Mouse (Mus musculus) gastrocnemius, adult 18-20 months (tissue): ENCODE results near the gene Tfeb. TPM values are rescaled to one million over a fixed set of nuclear protein-coding genes. Genes with fewer than 3 reads are reported as not detected.

Experiments
- DNase-seq: peaks from one replicate; pipeline ENCODE4 v3.0.0; 2021; ENCODE audit warnings: low spot score
- total RNA-seq, 2 experiments: library from RNA; stranded (reverse); gene quantifications; 2 replicates each; pipeline ENCODE4 v1.2.3; 2021

Gene Tfeb
- total RNA-seq, 2 experiments from 2014 or later: 93.6 to 108 TPM

DNA sequence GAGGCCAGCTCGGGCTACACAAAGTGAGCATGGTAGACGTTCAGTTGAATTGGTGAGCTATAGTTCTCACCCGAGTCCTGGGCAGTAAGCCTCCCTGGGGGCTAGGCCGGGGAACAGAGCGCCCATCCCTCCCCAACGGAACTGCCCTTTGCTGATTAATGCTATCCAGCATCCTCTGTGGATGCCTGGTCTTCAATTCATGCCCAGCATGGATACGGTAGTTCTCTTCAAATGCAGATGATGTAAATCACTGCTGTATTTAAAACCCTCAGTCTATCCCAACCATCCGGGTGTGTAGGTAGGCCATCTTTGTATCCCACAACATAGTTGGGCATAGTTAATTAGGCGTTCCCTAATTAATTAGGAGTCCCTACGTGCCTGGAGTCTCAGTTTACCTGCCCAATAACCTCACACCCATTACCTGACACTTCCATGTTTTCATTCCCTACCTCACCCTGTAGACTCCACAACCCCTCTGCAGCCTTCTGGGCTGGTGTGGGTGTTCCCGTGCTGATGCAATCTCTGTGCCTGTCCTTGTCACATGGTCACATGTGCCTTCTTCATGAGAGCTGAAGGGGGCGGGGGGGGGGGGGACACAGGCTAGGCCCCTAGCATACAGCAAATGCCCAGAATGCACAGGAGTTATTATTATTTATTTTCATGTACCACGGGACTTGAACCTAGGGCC is 81.4 kb downstream of the Tfeb start:
- DNase-seq: no peak

- DNase-seq: no peak
Measured at GRCm38 (mm10) chr17:47821339-47821738, 84.5 kb downstream of the Tfeb start.

DNA sequence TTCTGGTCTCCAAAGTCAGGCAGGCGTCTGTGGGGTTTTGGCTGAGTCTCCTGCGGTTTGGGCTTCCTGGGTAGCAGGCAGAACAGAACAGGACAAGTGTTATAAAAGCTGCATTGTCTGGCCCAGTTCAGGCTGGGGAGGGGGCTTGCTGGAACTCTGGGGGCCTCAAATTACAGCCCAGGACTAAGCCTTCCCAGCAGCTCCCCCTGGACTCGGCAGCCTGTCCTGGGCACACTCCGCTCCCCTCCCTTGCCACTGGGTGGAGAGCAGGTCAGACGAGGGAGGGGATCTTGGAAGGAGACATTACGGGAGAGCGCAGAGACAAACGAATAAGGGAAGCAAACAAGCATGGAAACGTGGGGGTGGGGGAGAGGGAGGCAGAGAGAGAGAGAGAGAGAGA is 94.3 kb downstream of the Tfeb start:
- no peak for DNase-seq

- DNase-seq: no peak
Measured at GRCm38 (mm10) chr17:47831772-47832171, 94.9 kb downstream of the Tfeb start.

DNA sequence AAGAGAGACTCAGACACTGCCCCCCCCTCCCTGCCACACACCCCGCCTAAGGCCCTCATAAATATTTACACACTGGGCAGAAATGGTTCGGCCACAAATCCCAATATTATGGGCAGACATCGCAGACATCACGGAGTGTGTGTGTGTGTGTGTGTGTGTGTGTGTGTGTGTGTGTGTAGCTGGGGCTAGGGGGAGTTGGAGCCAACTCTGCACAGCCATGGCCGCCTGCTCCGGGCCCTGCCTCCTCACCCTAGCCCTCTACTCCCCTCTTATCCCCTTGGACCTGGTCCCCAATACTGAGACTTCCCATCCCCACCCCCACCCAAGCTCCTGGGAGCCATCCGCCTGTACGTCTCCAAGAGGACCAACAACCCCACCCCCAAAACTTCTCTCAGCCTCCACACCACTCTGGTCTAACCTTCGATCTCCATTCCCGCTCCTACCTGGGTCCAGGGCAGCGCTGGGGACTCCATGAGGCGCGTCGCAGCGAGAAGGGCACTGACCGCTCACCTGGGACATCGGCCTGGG is 95.7 kb downstream of the Tfeb start:
- DNase-seq: no peak

DNA sequence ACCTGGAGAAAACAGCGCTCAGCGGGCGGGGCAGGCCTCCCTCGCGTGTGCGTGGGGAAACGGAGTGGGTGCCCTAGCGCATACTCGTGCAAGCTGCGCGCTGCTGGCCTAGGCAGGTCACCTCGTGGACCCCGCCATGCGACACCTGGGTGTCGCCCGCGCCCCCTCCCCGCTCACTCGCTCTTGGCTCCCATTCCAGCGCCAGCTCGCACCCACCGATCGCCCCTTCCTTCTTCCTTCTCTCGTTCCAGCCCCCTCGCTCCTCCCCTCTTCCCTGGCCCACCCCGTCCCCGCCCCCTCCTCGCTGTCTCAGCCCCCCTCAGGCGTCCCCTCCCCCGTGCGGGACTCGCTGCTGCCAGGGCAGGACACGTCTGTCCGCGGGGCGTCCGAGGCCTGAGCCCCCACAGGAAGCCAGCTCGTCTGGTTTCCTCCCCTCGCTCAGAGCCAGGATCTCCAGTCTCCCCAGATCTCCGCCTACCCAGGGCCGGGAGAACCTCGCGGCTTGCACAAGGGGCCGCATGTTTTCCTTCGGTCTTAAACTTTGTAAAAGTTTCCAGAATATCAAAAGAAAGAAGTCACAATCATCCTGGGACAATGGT is 96.3 kb downstream of the Tfeb start:
- DNase-seq: no peak

- no peak for DNase-seq
Measured at GRCm38 (mm10) chr17:47833628-47834481, 97.0 kb downstream of the Tfeb start.

GRCm38 (mm10) chr17:47834482-47834767 is 97.6 kb downstream of the Tfeb start, which contains the start of gene Mdfi:
Gene Mdfi (minus strand): TSS chr17:47834691.
- no peak for DNase-seq

- no peak for DNase-seq
Measured at GRCm38 (mm10) chr17:47837808-47838207, 101.0 kb downstream of the Tfeb start.

DNA sequence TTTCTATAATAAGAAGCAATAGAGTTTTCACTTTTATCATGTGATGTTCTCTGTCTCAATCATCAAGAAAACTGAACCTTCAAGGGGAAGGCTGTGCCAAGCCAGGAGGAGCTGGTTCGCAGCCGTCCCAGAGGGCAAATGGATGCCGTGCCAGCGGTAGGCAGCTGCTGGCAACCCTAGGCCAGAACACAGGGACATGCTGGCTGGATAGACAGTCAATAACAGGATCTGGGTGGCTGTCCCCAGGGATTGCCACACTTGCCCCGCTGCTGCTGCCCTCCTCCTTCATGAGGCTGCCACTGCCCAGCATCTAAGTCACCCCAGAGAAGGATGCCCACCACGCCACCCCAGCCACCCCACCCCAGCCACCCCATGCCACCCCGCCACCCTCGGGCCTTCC is 104.7 kb downstream of the Tfeb start:
- DNase-seq: peak; percentile 48

Other genes starting within 250 kb of the Tfeb start
- 10 to 100 TPM in 1 of 2 experiments, 1 to 10 TPM in 1; 9.2 to 12.1 TPM for gene Taf8, start 234.7 kb upstream of the Tfeb start, total RNA-seq
- gene Ccnd3, start 232.0 kb upstream of the Tfeb start, total RNA-seq: 10 to 100 TPM; 18.5 to 20.1 TPM
- gene Bysl, start 125.5 kb upstream of the Tfeb start, total RNA-seq: 10 to 100 TPM; 13.9 to 15.3 TPM
- 10 to 100 TPM; 14.7 to 15.4 TPM for gene Med20, start 125.4 kb upstream of the Tfeb start, total RNA-seq
- gene Gm20517, start 125.4 kb upstream of the Tfeb start, total RNA-seq: 1 to 10 TPM; 1.6 to 2.6 TPM
- gene Usp49, start 106.3 kb upstream of the Tfeb start, total RNA-seq: 1 to 10 TPM; 3.0 to 3.5 TPM
- 100 to 1,000 TPM; 121 to 123 TPM for gene Tomm6, start 48.6 kb upstream of the Tfeb start, total RNA-seq
- gene Frs3, start 48.0 kb upstream of the Tfeb start, total RNA-seq: 1 to 10 TPM; 6.8 to 7.2 TPM
- under 1 TPM; 0.28 to 0.59 TPM for gene Gm21981, start 42.6 kb upstream of the Tfeb start, total RNA-seq
- gene Prickle4, start 42.3 kb upstream of the Tfeb start, total RNA-seq: 1 to 10 TPM; 2.3 to 2.6 TPM
- not detected for gene Pgc, start 10.2 kb upstream of the Tfeb start, total RNA-seq
- under 1 TPM in 1 of 2 experiments, not detected in 1; 0.64 TPM for gene Mdfi, start 97.7 kb downstream of the Tfeb start, total RNA-seq
- 1 to 10 TPM; 7.5 TPM for gene Foxp4, start 187.6 kb downstream of the Tfeb start, total RNA-seq